Mouse (Mus musculus) 3T3-L1 (cell line): ENCODE results near the gene Cep131.

Source experiments
- DNase-seq: peaks from one replicate; pipeline ENCODE4 v3.0.0-alpha.2; 2015; ENCODE audit warnings: low read depth, low spot score

Cep131 gene

DNA sequence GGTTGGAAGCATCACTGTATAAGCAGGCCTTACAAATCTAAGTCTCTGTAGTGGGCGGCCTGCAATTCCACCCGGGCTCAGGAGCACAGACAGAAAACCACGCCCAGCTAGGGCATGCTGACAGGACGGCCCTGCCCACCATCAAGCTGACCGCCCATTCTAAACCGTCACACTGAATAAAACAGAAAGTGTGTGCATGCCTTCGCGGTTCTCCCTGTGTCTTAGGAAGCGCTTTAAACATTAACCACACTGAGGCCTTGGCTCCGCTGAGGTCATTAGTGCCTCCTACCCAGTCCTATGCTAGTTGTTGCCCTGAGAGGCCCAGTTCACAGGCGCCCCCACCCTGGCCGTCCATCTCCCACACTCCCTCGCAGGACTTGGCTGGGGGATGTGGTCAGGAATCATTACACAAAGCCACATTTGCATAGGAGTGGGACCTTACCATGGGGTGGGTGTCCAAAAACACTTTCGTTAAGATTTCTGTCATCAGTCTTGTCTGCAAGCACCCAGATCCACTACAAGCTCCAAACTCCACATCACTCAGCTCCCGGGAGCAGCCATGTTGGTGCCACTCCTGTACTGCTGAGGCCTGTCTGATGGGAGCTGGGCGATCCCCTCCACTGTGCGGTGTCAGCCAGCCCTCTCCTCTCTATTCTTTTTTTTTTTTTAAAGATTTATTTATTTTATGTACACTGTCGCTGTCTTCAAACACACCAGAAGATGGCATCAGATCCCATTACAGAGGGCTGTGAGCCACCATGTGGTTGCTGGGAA, 58.1 kb downstream of the Cep131 start:
- no peak for DNase-seq

DNA sequence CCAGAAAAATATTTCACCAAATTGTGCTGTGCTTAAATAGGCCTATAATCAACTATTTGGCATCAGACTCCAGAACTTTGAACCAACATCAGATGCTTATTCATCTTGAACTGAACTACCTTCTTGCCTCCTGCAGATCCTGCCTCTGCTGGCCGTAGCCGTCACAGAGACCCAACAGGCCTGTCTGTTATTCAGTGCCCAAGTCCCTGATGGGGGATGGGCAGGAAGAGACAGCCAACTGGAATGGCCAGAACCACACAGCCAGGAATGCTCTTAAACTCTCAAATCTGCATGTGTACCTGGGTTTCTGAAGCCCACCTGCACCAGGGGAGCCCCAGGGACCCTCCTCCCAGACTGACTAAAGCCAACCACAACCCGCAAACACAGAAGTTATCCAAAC, 59.7 kb downstream of the Cep131 start:
- DNase-seq = no peak

DNA sequence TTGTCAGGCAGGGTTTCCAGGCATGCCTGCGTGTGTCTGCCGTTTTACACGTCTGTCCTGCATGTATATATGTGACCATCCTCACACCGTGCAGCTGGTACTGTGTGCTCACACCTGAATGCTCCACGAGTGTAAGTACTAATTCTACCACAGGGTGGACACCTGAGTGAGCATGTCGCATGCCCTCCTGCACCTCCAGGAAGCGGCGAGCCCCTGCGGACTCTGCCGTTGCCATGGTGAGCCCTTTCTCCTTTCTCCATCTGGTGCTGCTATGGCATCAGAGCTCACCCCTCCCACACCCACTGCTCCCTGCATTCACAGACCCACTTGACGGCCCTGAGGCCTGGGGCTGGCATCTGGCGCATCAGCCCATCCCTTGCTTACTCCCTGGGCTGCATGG, 63.8 kb downstream of the Cep131 start:
- DNase-seq = no peak

DNA sequence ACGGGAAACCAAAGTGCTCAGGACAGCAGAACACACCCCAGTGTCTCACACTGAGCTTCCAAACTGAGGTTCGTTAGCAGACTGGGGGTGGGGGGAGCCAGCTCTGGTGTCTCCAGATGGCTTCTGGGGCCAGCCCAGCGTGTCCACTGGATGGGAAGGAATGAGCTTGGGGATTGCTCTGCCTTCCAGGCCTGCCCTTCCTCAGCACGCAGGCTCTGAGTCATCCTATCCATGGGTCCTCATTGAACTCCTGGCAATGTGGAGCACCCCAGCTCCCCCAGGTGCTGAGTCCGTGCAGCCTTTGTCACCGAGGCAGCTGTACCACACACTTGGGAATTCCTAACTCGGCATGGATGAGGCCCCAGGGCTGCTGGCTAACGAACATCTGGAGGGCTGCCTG, 64.4 kb downstream of the Cep131 start:
- no peak for DNase-seq

- no peak for DNase-seq
Measured at GRCm38 (mm10) chr11:120021367-120021766, 65.3 kb downstream of the Cep131 start.

DNA sequence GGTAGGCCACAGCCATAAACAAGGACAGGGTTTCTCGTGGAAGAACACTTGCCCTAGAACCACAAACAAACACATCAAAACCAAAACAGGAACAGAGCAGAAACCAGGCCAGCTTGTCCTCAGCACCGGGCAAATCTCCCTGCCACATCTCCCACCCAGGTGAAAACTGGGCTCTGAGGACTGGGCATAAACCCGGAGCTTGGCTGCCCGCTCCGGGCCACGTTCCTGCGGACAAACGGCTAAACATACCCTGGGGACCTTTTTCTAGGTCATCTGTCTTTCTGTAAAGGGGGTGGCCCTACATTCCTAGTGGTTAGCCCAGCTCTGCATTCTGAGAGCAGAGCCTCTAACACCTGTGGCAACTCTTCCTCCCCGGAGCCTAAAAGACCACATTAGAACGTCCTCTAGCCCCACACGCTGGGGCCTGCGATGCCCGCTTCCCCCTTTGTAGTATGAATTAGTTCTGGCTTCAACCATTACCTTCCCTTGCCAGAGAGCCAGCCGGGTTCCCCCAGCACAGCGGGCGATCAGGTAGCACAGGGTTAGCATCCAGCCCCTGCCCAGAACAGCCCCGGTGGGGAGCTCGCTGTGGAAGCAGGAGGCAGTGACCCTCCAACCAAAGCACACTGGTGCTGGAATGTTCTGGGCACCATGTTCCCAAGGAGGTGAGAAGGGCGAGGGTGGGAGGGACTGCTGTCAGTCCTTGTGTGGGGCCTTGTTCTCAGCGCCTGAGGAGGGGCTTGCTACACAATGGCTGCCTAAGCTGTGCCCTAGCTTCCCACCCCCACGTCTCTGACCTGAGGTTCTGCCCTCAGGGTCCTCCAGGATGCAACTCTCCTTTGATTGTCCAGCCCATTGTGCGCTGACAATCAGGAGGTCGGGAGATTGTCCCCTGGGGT, 66.8 kb downstream of the Cep131 start:
- DNase-seq = no peak

GRCm38 (mm10) chr11:120017011-120017410, 69.6 kb downstream of the Cep131 start:
- no peak for DNase-seq

DNA sequence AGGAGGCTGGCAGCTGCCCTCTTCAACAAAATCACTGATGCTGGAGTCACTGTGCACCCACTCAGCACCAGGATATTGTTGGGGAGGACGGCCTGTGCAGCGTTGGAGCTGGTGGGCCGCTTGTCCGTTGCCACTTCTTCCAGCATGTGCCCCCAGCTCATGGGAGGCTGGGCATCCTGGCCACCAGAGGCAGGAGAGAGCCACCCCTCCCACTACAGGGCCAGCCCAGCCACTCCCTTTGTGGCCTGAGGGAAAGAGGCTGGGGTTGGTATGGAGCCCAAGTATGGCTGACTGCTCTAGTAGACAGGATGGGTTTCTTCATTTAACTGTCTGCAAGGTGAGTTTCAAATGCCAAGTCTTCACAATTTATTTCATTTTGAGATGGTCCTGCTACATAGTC, 71.9 kb downstream of the Cep131 start:
- DNase-seq = no peak
